Mouse (Mus musculus): ENCODE measurements around the gene Smim26.

Smim26 gene

DNA sequence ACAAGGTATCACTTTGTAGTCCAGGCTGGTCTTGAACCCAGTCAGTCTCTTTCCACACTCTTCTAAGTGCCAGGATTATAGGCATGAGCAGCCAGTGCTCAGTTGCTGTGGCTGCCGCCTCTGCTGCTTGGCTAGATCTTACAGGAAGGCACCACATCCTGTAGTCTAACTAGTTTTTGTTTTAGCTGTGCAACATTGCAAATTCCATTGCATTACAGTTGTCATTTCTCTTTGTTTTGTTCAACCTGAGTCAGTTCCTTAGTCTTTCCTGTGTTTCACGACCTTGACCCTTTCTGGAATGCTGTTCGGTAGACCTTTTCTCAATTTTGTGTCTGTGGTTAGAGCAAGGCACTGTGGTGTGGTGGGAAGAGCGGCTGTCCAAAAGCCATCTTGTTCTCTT is 43.4 kb downstream of the Smim26 start:
- no peak for DNase-seq (ENCODE audit: low spot score)

- no peak for DNase-seq (ENCODE audit: low spot score)
These were observed 44.0 kb downstream of the Smim26 start for GRCm38 (mm10) chr2:144637671-144638395.

DNA sequence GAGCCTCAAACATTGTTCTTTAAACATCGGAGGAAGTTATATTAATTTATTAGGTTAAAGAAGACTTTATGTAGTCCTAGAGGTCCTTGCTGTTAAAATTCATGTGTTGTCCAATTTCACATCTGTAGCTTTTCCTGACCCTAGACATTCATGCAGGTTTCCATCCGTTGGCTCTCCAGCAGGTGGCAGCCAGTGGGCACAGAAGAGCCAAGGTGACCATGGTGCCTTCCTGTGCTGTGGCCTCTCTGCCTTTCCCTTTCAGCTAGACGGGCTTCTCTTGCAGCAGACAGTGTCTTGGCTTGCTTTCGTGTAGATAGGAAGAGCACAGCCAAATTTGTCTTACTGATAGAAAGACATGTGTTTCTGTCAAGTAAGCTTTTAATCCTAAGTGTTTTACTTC is 44.9 kb downstream of the Smim26 start:
- DNase-seq (ENCODE audit: low spot score) = peak; percentile 21

- DNase-seq (ENCODE audit: low spot score) = peak; percentile 9
These were observed 46.2 kb downstream of the Smim26 start for GRCm38 (mm10) chr2:144640101-144640500.

DNA sequence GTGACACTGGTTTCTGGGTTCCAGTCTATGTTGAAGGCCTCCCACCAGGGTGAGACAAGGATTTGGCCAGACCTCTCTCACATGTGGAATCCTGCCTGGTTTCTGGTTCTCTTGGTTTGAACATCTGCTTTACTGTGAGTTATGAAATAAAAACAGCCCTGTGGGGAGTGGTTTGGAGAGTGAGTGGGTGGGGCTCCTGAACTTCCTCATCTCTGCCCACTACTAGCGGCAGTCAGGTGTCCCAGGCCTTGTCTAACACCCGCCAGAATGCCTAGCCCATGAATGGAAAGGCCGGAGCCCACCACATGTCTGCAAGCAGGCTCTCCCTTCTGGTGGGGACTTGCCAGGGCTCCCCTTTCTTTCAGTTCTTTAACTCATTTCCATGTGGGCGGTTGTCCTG is 48.1 kb downstream of the Smim26 start:
- DNase-seq (ENCODE audit: low spot score) = no peak
